ENCODE assay signal across 8 mouse cellular contexts in the genomic region with DNA sequence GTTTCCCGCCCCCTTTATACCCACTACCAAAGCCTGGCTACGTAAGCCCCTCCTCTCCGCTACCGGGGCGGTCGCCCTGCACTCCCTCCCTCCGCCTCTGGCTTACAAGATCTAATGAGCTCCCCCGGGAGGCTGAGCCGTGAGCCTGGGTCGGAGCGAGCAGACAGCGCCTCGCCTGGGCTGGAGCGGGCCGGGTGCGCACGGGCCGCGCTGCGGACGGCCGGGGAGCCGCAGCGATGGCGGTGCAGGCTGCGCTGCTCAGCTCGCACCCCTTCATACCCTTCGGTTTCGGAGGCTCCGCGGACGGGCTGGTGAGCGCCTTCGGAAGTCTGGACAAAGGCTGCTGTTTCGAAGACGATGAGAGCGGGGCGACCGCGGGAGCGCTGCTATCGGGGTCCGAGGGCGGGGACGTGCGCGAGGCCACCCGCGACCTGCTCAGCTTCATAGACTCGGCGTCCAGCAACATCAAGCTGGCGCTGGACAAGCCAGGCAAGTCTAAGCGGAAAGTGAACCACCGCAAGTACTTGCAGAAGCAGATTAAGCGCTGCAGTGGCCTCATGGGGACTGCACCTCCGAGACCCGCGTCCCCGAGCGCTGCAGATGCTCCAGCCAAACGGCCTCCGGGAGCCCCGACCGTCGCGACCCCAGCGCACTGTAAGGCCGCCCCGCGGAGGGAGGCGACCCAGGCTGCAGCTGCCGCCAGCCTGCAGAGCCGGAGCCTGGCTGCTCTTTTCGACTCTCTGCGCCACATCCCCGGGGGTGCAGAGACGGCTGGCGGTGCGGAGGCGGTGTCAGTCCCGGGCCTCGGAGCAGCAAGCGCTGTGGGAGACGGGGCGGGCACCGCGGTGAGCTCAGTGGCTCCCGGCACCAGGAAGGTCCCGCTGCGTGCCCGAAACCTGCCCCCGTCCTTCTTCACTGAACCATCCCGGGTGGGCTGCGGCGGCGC. TPM values are rescaled to one million over a fixed set of nuclear protein-coding genes. Genes with fewer than 3 reads are reported as not detected.
DNase-seq lines count a peak whose midpoint lies in the region; ATAC-seq and TF ChIP-seq lines count a peak whose summit lies in the region.

A gene (plus strand): TSS at position 81 of the 946 bp plus-strand sequence.

- intact Hi-C loops in gastrocnemius, adult 2 months (cut with DNase I): no loop called here

- H3K36me3 ChIP-seq in hindbrain, embryonic 15.5 days: no peaks in the 10 kb centered on the region

- peaks cover 29% of the 10 kb centered on the region for H3K4me1 ChIP-seq in hindbrain, embryonic 15.5 days (replicated peaks)

- peak within 1 kb of the TSS; percentile 77 for H3K4me3 ChIP-seq in gastrocnemius, adult 2 months
- H3K4me3 ChIP-seq in hindbrain, embryonic 15.5 days: peak within 1 kb of the TSS; percentile 91

- WGBS in hindbrain, embryonic 15.5 days: under 1% methylated on average over 92 of the region's 96 CpGs

- no peaks in the 10 kb centered on the region for H3K27me3 ChIP-seq in hindbrain, embryonic 15.5 days

- H3K4me2 ChIP-seq in hindbrain, embryonic 15.5 days: peak within 1 kb of the TSS; percentile 62

- peak within 1 kb of the TSS; percentile 85 for H3K9ac ChIP-seq in hindbrain, embryonic 15.5 days

- no peaks in the 10 kb centered on the region for H3K9me3 ChIP-seq in hindbrain, embryonic 15.5 days

- TF ChIP-seq CTCF in gastrocnemius, adult 2 months (IDR thresholded peaks at IDR 0.05): peak; percentile 35; the same call in 1 of the 2 replicates

- peak; percentile 89 for DNase-seq in adrenal gland, adult 2 months
- peak; percentile 62 to 80 for DNase-seq in cerebellum, postnatal 4 days (ENCODE audit: low spot score in 2 of 2)
- peak; percentile 61 for DNase-seq in gastrocnemius, adult 2 months
- DNase-seq in left cerebral cortex, adult 8-10 months (ENCODE audit: low spot score in 2 of 2): peak; percentile 48 to 65
- DNase-seq in lung, postnatal 36 days: peak; percentile 64
- peak; percentile 46 to 50 for DNase-seq in right cerebral cortex, adult 2 months (ENCODE audit: low spot score in 2 of 2)

- peak within 1 kb of the TSS; percentile 78 for H3K27ac ChIP-seq in gastrocnemius, adult 2 months
- peak within 1 kb of the TSS; percentile 85 for H3K27ac ChIP-seq in hindbrain, embryonic 15.5 days (replicated peaks)

- peak; percentile 94 for ATAC-seq in hindbrain, embryonic 15.5 days (ENCODE audit: low FRiP score, low read depth)
- no peak for ATAC-seq in erythroid progenitor cell, adult 5-6 weeks (replicated peaks; ENCODE audit: low FRiP score, poor library complexity, severe bottlenecking)

RNA-seq across cellular contexts. Expression of the gene that starts here (rescaled TPM):
- 1 to 10 TPM; 1.4 to 6.3 TPM for total RNA-seq in adrenal gland, adult 2 months (2021)
- 10.8 and 19.8 TPM in 2 replicates for polyA plus RNA-seq in adrenal gland, adult 2 months (2012; rRNA removed)
- 1 to 10 TPM; 1.1 to 1.4 TPM for total RNA-seq in gastrocnemius, adult 2 months (2021)
- polyA plus RNA-seq in hindbrain, embryonic 15.5 days (2015; fragmentation: Nextera tagmentation; extraction: Ambion mirVana): 57.1 and 65.4 TPM in 2 replicates
- total RNA-seq in left cerebral cortex, adult 8-10 months (2022): 10 to 100 TPM; 15.8 to 22.3 (median 19.5) TPM
- not detected in 2 replicates for total RNA-seq in erythroid progenitor cell, adult 5-6 weeks (2015; ENCODE audit: low replicate concordance)
- not detected in 2 replicates for total RNA-seq in erythroid progenitor cell, adult 5-6 weeks (2017; ENCODE audit: low replicate concordance)
